Mouse (Mus musculus) embryonic facial prominence, embryonic 15.5 days (tissue): Measurements from ENCODE around the gene ccdc198. TPM values are rescaled to one million over a fixed set of nuclear protein-coding genes. Genes with fewer than 3 reads are reported as not detected.
"Not testable (repeated sequence)": the region's sequence is repeated elsewhere in the genome, so short reads cannot be mapped to it uniquely, and the experiment has no call there.

Source experiments
- ATAC-seq: fragments of 200-750 bp; cut with Nextera tagmentation; 2 replicates; pipeline ENCODE4 v1.8.0; 2017; ENCODE audit warnings: low read depth, moderate TSS enrichment; ENCODE audit not compliant: insufficient number of reproducible peaks, low FRiP score, low TSS enrichment
- H3K27ac ChIP-seq: fragments of 300-500 bp; sonication (generic); replicated peaks from 2 replicates; pipeline ENCODE4 v1.5.1; 2015; ENCODE audit warnings: mild to moderate bottlenecking, inconsistent platforms
- H3K27me3 ChIP-seq: fragments of 300-500 bp; sonication (generic); 2 replicates; pipeline ENCODE4 v1.6.1; 2015; ENCODE audit warnings: inconsistent platforms
- H3K36me3 ChIP-seq: fragments of 300-500 bp; sonication (generic); 2 replicates; pipeline ENCODE4 v1.6.1; 2015; ENCODE audit warnings: mild to moderate bottlenecking, inconsistent platforms
- H3K4me1 ChIP-seq: fragments of 300-500 bp; sonication (generic); 2 replicates; pipeline ENCODE4 v1.6.1; 2015; ENCODE audit warnings: inconsistent platforms
- H3K4me2 ChIP-seq: fragments of 300-500 bp; sonication (generic); replicated peaks from 2 replicates; pipeline ENCODE4 v1.6.1; 2015; ENCODE audit warnings: mild to moderate bottlenecking, inconsistent platforms
- H3K4me3 ChIP-seq: fragments of 300-500 bp; sonication (generic); replicated peaks from 2 replicates; pipeline ENCODE4 v1.5.1; 2015; ENCODE audit warnings: mild to moderate bottlenecking, inconsistent platforms
- H3K9ac ChIP-seq: fragments of 300-500 bp; sonication (generic); 2 replicates; pipeline ENCODE4 v1.6.1; 2015; ENCODE audit warnings: inconsistent platforms
- H3K9me3 ChIP-seq: fragments of 300-500 bp; sonication (generic); replicated peaks from 2 replicates; pipeline ENCODE4 v1.6.1; 2016; ENCODE audit warnings: inconsistent platforms
- WGBS: fragments of 180-500 bp; shearing (Covaris S2); methylation state at CpG from one replicate; pipeline ENCODE4 v1.1.7; 2015; 5-methylcytosine and 5-hydroxymethylcytosine counted together
- polyA plus RNA-seq: library from polyadenylated mRNA; unstranded; fragments of >200 nt; fragmentation: Nextera tagmentation; extraction: Ambion mirVana; gene quantifications from 2 replicates; pipeline ENCODE4 v1.2.1, GENCODE M21; 2015

ccdc198 gene
- not detected in 2 replicates for polyA plus RNA-seq

- ATAC-seq: no peak
- Histone ChIP-seq H3K27ac (no peak within 1 kb of the TSS), H3K4me3 (no peak within 1 kb of the TSS), H3K9ac (no peak within 1 kb of the TSS), H3K27me3 (no peaks in the 10 kb centered on the region), H3K4me2 (no peak within 1 kb of the TSS), H3K4me1 (no peaks in the 10 kb centered on the region), H3K36me3 (no peaks in the 10 kb centered on the region), H3K9me3 (no peaks in the 10 kb centered on the region)
- WGBS: 75% methylated on average over 5 of the region's 5 CpGs
These were observed at the start of gene ccdc198 for GRCm38 (mm10) chr14:49245126-49245714. Gene ccdc198 (minus strand): TSS chr14:49245474.

DNA sequence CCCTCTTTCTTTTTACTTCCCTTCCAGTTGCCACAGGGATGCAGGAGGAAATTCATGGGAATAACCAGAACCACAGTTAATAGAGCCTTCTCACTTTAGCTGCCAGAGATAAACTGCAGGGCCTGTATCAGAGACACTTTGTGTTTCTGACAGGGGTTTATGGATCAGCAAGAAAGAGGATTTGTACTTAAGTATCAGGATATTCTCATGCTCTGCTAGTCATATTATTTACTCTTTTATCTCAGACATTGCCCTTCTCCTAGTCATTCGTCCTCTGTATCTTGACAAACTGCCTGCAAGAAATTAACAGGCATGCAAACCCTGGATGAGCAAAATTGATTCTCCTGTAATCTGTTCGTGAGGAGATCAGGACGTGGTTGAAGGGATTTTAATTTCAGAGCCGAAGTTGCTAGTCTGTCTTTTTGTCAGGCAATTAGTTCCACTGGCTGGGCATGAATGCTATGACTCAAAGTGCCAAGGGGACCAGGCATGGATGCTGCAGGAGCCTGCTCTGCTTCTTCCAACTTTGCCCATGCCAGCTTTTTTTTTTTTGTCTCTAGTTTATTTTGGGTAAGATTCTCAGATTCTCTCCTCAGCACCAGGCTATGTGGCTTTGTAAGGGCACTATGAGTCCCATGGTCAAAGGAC, 48.7 kb upstream of the ccdc198 start:
- H3K9ac ChIP-seq: no peak overlapping the region
- H3K36me3 ChIP-seq: no peaks in the 10 kb centered on the region
- no peak overlapping the region for H3K27ac ChIP-seq
- no peaks in the 10 kb centered on the region for H3K9me3 ChIP-seq
- 28% methylated on average over 4 of the region's 4 CpGs for WGBS
- no peak for ATAC-seq
- no peak overlapping the region for H3K4me3 ChIP-seq
- no peaks in the 10 kb centered on the region for H3K4me1 ChIP-seq
- no peak overlapping the region for H3K4me2 ChIP-seq
- H3K27me3 ChIP-seq: no peaks in the 10 kb centered on the region

GRCm38 (mm10) chr14:49290029-49290745, 44.9 kb upstream of the ccdc198 start:
- Histone ChIP-seq H3K4me3 (no peak overlapping the region), H3K36me3 (no peaks in the 10 kb centered on the region), H3K9ac (no peak overlapping the region), H3K27me3 (no peaks in the 10 kb centered on the region), H3K4me2 (no peak overlapping the region), H3K4me1 (no peaks in the 10 kb centered on the region), H3K27ac (no peak overlapping the region), H3K9me3 (no peaks in the 10 kb centered on the region)
- 83% methylated on average over 3 of the region's 3 CpGs for WGBS
- ATAC-seq: no peak

- 81% methylated on average over 7 of the region's 7 CpGs for WGBS
- Histone ChIP-seq H3K27me3 (no peaks in the 10 kb centered on the region), H3K9ac (no peak overlapping the region), H3K36me3 (no peaks in the 10 kb centered on the region), H3K4me1 (no peaks in the 10 kb centered on the region), H3K4me3 (no peak overlapping the region), H3K4me2 (no peak overlapping the region), H3K27ac (no peak overlapping the region), H3K9me3 (no peaks in the 10 kb centered on the region)
- ATAC-seq: no peak
These were observed 38.7 kb upstream of the ccdc198 start for GRCm38 (mm10) chr14:49283784-49284655.

GRCm38 (mm10) chr14:49278880-49279279, 33.6 kb upstream of the ccdc198 start:
- H3K4me3 ChIP-seq: no peak overlapping the region
- no peak for ATAC-seq
- no peak overlapping the region for H3K9ac ChIP-seq
- H3K4me2 ChIP-seq: no peak overlapping the region
- 72% methylated on average over 6 of the region's 6 CpGs for WGBS
- no peaks in the 10 kb centered on the region for H3K4me1 ChIP-seq
- H3K9me3 ChIP-seq: no peaks in the 10 kb centered on the region
- H3K36me3 ChIP-seq: no peaks in the 10 kb centered on the region
- no peak overlapping the region for H3K27ac ChIP-seq
- no peaks in the 10 kb centered on the region for H3K27me3 ChIP-seq

DNA sequence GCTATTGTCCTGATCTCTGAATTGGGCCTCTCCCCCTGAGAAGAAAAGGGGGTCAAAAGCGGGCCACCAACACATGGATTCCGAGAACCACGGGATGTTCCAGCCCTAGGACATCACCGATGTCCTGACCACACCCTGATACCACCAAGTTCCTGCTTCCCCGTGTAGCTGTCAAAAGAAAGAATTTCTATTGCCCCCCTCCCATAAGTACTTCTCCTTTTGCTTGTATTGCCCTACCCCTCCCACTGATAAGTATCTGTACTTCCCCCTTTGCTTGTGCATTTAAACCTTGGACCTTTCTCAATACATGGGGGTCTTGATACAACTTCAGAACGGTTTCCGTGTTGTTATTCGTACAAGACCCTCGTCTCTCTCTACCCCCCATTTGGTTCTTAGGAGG, 33.2 kb upstream of the ccdc198 start:
- H3K9ac ChIP-seq, H3K27ac ChIP-seq, H3K4me3 ChIP-seq, ATAC-seq, H3K4me2 ChIP-seq, H3K36me3 ChIP-seq, H3K27me3 ChIP-seq, H3K9me3 ChIP-seq, H3K4me1 ChIP-seq: not testable (repeated sequence)
- 90% methylated on average over 9 of the region's 9 CpGs for WGBS

- Histone ChIP-seq H3K4me2 (no peak overlapping the region), H3K4me1 (no peaks in the 10 kb centered on the region)
- 79% methylated on average over 3 of the region's 3 CpGs for WGBS
These were observed 32.4 kb upstream of the ccdc198 start for GRCm38 (mm10) chr14:49277642-49278041.

GRCm38 (mm10) chr14:49275376-49275775, 30.1 kb upstream of the ccdc198 start:
- no peaks in the 10 kb centered on the region for H3K4me1 ChIP-seq
- no peaks in the 10 kb centered on the region for H3K9me3 ChIP-seq
- H3K4me2 ChIP-seq: no peak overlapping the region
- H3K9ac ChIP-seq: no peak overlapping the region
- 33% methylated on average over 2 of the region's 2 CpGs for WGBS
- no peak overlapping the region for H3K27ac ChIP-seq
- H3K4me3 ChIP-seq: no peak overlapping the region
- no peak for ATAC-seq
- H3K27me3 ChIP-seq: no peaks in the 10 kb centered on the region
- no peaks in the 10 kb centered on the region for H3K36me3 ChIP-seq

More at GRCm38 (mm10) chr14:49277642-49278041, 32.4 kb upstream of the ccdc198 start:
- no peak overlapping the region for H3K27ac ChIP-seq
- H3K9ac ChIP-seq: no peak overlapping the region
- no peaks in the 10 kb centered on the region for H3K36me3 ChIP-seq
- no peaks in the 10 kb centered on the region for H3K27me3 ChIP-seq
- no peaks in the 10 kb centered on the region for H3K9me3 ChIP-seq
- no peak for ATAC-seq
- no peak overlapping the region for H3K4me3 ChIP-seq

GRCm38 (mm10) chr14:49265286-49266002, 20.2 kb upstream of the ccdc198 start:
- Histone ChIP-seq H3K9ac (no peak overlapping the region), H3K4me2 (no peak overlapping the region), H3K27ac (no peak overlapping the region), H3K4me1 (no peaks in the 10 kb centered on the region), H3K27me3 (no peaks in the 10 kb centered on the region), H3K4me3 (no peak overlapping the region), H3K36me3 (no peaks in the 10 kb centered on the region), H3K9me3 (no peaks in the 10 kb centered on the region)
- no peak for ATAC-seq
- 70% methylated on average over 5 of the region's 5 CpGs for WGBS

- WGBS: 21% methylated on average over 1 of the region's 1 CpGs
- Histone ChIP-seq H3K27me3 (no peaks in the 10 kb centered on the region), H3K4me1 (no peaks in the 10 kb centered on the region), H3K9ac (no peak overlapping the region), H3K36me3 (no peaks in the 10 kb centered on the region), H3K27ac (no peak overlapping the region), H3K9me3 (no peaks in the 10 kb centered on the region), H3K4me2 (no peak overlapping the region), H3K4me3 (no peak overlapping the region)
- no peak for ATAC-seq
These were observed 3.8 kb downstream of the ccdc198 start for GRCm38 (mm10) chr14:49241522-49241921.
